Mouse (Mus musculus) cerebellum, adult 2 months (tissue): Measurements from ENCODE around the gene Tmprss6.

Source experiments
- CTCF ChIP-seq: fragments of 200-500 bp; IDR thresholded peaks from 2 replicates; pipeline ENCODE4 v1.5.1; 2011; ENCODE audit warnings: low read depth, mild to moderate bottlenecking, control low read depth, low read length, moderate library complexity, borderline replicate concordance; ENCODE audit not compliant: insufficient read depth
- POLR2A ChIP-seq: fragments of 200-500 bp; IDR thresholded peaks from 2 replicates; pipeline ENCODE4 v1.6.1; 2011; ENCODE audit warnings: low read length, control low read depth, borderline replicate concordance; ENCODE audit not compliant: insufficient read depth

DNA sequence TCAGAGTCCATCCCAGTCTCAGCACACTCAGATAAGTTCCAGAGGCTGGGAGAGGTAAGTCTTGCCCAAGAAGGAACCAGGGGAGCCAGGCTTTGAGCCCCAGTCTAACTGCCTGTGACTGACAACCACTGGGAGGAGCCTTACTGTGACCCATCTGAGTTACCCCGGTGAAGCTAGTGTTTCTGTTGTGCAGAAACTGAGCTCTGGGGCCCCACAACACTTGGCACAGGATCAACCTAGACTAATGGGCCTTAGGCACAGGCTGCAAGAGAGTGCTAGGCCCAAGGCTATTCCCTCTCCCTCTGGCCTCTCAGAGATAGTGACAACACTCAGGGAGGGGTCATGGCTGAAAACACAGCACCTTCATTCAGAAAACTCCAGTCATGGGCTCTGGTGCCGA is 17.2 kb downstream of the Tmprss6 start:
- TF ChIP-seq POLR2A (no peak), CTCF (no peak)
